In the genomic region with DNA sequence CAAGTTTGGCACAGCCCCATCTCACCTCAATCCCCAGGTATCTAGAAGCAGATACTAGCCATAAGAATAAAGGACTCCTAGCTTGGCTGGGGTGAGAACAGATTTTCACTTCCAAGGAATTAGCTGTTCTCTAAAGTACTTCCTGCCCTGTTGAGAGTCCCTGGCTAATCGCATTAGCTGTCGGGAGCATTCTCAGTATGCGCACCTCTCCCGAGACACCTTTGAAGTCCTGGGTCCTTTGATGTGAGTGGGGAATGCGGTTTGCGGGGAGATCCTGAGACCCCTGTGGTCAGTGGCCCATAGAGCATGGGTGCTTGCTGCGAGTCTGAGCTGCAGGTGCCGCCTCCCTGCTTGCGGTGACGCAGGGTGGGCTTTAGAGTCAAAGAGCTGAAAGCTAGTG, we compare ENCODE assay signal across 29 mouse cellular contexts. TPM values are rescaled to one million over a fixed set of nuclear protein-coding genes. Genes with fewer than 3 reads are reported as not detected.
A peak's percentile ranks its signal among the peaks of the same experiment; 100 is the strongest.
DNase-seq lines count a peak whose midpoint lies in the region; ATAC-seq lines count a peak whose summit lies in the region.
"Had no signal": no experiment of that assay in that cellular context is flagged by ENCODE, and none has a peak within 500 bp of the region (broad histone marks: within the 10 kb centered on the region; RNA-seq: fewer than 3 reads in every experiment).

No protein-coding gene starts in this region.

- WGBS in heart, embryonic 11.5 days (ENCODE audit: insufficient replicate concordance), result 7% methylated on average over 10 of the region's 10 CpGs
- 13% methylated on average over 10 of the region's 10 CpGs for WGBS in kidney, embryonic 15.5 days
- 14% methylated on average over 10 of the region's 10 CpGs for WGBS in kidney, embryonic 16.5 days

- H3K4me3 ChIP-seq in heart, embryonic 11.5 days (ENCODE audit: low read depth, low read length), result no peak overlapping the region
- H3K4me3 ChIP-seq in kidney, embryonic 15.5 days (replicated peaks), result no peak overlapping the region
- H3K4me3 ChIP-seq in kidney, embryonic 16.5 days (ENCODE audit: low read length), result no peak overlapping the region
- H3K4me3 ChIP-seq: forebrain, embryonic 13.5 days; heart, adult 2 months; hindbrain, embryonic 13.5 days; limb, embryonic 10.5 days; limb, embryonic 15.5 days; liver, embryonic 13.5 days; midbrain, embryonic 13.5 days; neural tube, embryonic 15.5 days had no signal

- H3K27ac ChIP-seq in heart, embryonic 11.5 days (ENCODE audit: low read depth, low read length), result no peak overlapping the region
- no peak overlapping the region for H3K27ac ChIP-seq in kidney, embryonic 15.5 days
- H3K27ac ChIP-seq in kidney, embryonic 16.5 days (ENCODE audit: low read length), result no peak overlapping the region
- H3K27ac ChIP-seq: forebrain, embryonic 13.5 days; heart, adult 2 months; hindbrain, embryonic 13.5 days; limb, embryonic 10.5 days; limb, embryonic 15.5 days; liver, embryonic 13.5 days; macrophage; midbrain, embryonic 13.5 days; neural tube, embryonic 15.5 days had no signal

- ATAC-seq in heart, embryonic 11.5 days (replicated peaks; ENCODE audit: insufficient number of reproducible peaks, low FRiP score, low TSS enrichment), result no peak
- ATAC-seq in kidney, embryonic 15.5 days (replicated peaks; ENCODE audit: low FRiP score), result no peak
- no peak for ATAC-seq in kidney, embryonic 16.5 days (ENCODE audit: low FRiP score, low TSS enrichment)
- ATAC-seq: forebrain, embryonic 13.5 days; intestine, embryonic 16.5 days; midbrain, embryonic 13.5 days had no signal

- H3K9me3 ChIP-seq in heart, embryonic 11.5 days (replicated peaks; ENCODE audit: control insufficient read depth, low read length), result peaks cover 3% of the 10 kb centered on the region; the same call in 1 of the 2 replicates
- H3K9me3 ChIP-seq in kidney, embryonic 15.5 days (replicated peaks), result no peaks in the 10 kb centered on the region
- H3K9me3 ChIP-seq in kidney, embryonic 16.5 days (ENCODE audit: low read length), result no peaks in the 10 kb centered on the region
- H3K9me3 ChIP-seq: forebrain, embryonic 13.5 days; hindbrain, embryonic 13.5 days; limb, embryonic 10.5 days; limb, embryonic 15.5 days; midbrain, embryonic 13.5 days; neural tube, embryonic 15.5 days had no signal

- no peak overlapping the region for H3K9ac ChIP-seq in heart, embryonic 11.5 days (ENCODE audit: low read depth, low read length)
- no peak overlapping the region for H3K9ac ChIP-seq in kidney, embryonic 15.5 days
- H3K9ac ChIP-seq in kidney, embryonic 16.5 days (replicated peaks; ENCODE audit: low read length), result no peak overlapping the region
- H3K9ac ChIP-seq: forebrain, embryonic 13.5 days; hindbrain, embryonic 13.5 days; limb, embryonic 15.5 days; liver, embryonic 13.5 days; midbrain, embryonic 13.5 days; neural tube, embryonic 15.5 days had no signal

- no peaks in the 10 kb centered on the region for H3K4me1 ChIP-seq in heart, embryonic 11.5 days (ENCODE audit: control insufficient read depth, insufficient read depth, low read length)
- H3K4me1 ChIP-seq in kidney, embryonic 15.5 days, result peaks cover 8% of the 10 kb centered on the region; the same call in 1 of the 2 replicates
- H3K4me1 ChIP-seq in kidney, embryonic 16.5 days (ENCODE audit: insufficient read depth, low read length), result no peaks in the 10 kb centered on the region
- H3K4me1 ChIP-seq: limb, embryonic 15.5 days; neural tube, embryonic 15.5 days had no signal

- H3K27me3 ChIP-seq in heart, embryonic 11.5 days (ENCODE audit: control insufficient read depth, insufficient read depth, low read length), result peaks cover 20% of the 10 kb centered on the region
- H3K27me3 ChIP-seq in kidney, embryonic 15.5 days, result peaks cover 10% of the 10 kb centered on the region
- H3K27me3 ChIP-seq in kidney, embryonic 16.5 days (ENCODE audit: insufficient read depth, low read length), result no peaks in the 10 kb centered on the region
- H3K27me3 ChIP-seq: neural tube, embryonic 15.5 days had no signal

- no peaks in the 10 kb centered on the region for H3K36me3 ChIP-seq in heart, embryonic 11.5 days (ENCODE audit: control insufficient read depth, insufficient read depth, low read length)
- no peaks in the 10 kb centered on the region for H3K36me3 ChIP-seq in kidney, embryonic 15.5 days
- no peaks in the 10 kb centered on the region for H3K36me3 ChIP-seq in kidney, embryonic 16.5 days (ENCODE audit: insufficient read depth, low read length)
- H3K36me3 ChIP-seq: hindbrain, embryonic 13.5 days; limb, embryonic 10.5 days; limb, embryonic 15.5 days; liver, embryonic 13.5 days; midbrain, embryonic 13.5 days; neural tube, embryonic 15.5 days had no signal

- no peak for DNase-seq in heart, adult 8-10 months (ENCODE audit: low spot score)
- peak; percentile 38 for DNase-seq in retina, postnatal 1 day
- DNase-seq in retina, embryonic 14.5 days (ENCODE audit: low spot score), result no peak
- peak; percentile 70 for DNase-seq in ZHBTc4 (ENCODE audit: low read depth, low spot score)
- no peak for DNase-seq in adrenal gland, postnatal 10 days
- DNase-seq: adrenal gland, postnatal 14 days; cerebellum, adult 11 months; cerebellum, adult 9-10 months; cerebellum, postnatal 36 days; gastrocnemius, postnatal 25 days; heart, adult 2 months; heart, postnatal 4 days; kidney, adult 8-10 months; kidney, postnatal 14 days; layer of hippocampus, adult 9-11 months; liver, embryonic 13.5 days; lung, adult 18-20 months had no signal

- peak overlapping the region; percentile 29 for H3K4me2 ChIP-seq in heart, embryonic 11.5 days
- 0 out of 2 replicates have a peak overlapping the region, but pooled peaks have one; percentile 7 for H3K4me2 ChIP-seq in kidney, embryonic 15.5 days
- H3K4me2 ChIP-seq in kidney, embryonic 16.5 days (replicated peaks; ENCODE audit: low read depth, low read length), result no peak overlapping the region
- H3K4me2 ChIP-seq: forebrain, embryonic 13.5 days; hindbrain, embryonic 13.5 days; limb, embryonic 15.5 days; liver, embryonic 13.5 days; midbrain, embryonic 13.5 days; neural tube, embryonic 15.5 days had no signal

RNA-seq across cellular contexts. Expression of a gene that starts 11.8 kb away (rescaled TPM):
- polyA plus RNA-seq in heart, embryonic 11.5 days (2014; fragmentation: Nextera tagmentation; extraction: Ambion mirVana), result not detected in 2 replicates
- total RNA-seq in heart, adult 8-10 months (2022), result under 1 TPM in 1 of 4 experiments, not detected in 3; 0.11 TPM
- 0.38 and 0.42 TPM in 2 replicates for polyA plus RNA-seq in kidney, embryonic 15.5 days (2015; fragmentation: Nextera tagmentation; extraction: Ambion mirVana)
- polyA plus RNA-seq in kidney, embryonic 16.5 days (2015; fragmentation: Nextera tagmentation; extraction: Ambion mirVana), result 0.40 and 0.67 TPM in 2 replicates
- under 1 TPM in 1 of 2 experiments, not detected in 1; 0.36 TPM for total RNA-seq in adrenal gland, postnatal 10 days (2021)
- total RNA-seq: adrenal gland, postnatal 14 days; gastrocnemius, postnatal 25 days; megakaryocyte-erythroid progenitor cell, adult 5-6 weeks had no signal
- polyA plus RNA-seq: hindbrain, embryonic 13.5 days; macrophage; midbrain, embryonic 13.5 days had no signal

RNA-seq across cellular contexts. Expression of a gene that starts 22.6 kb away (rescaled TPM):
- polyA plus RNA-seq in heart, embryonic 11.5 days (2014; fragmentation: Nextera tagmentation; extraction: Ambion mirVana), result 17.5 and 22.5 TPM in 2 replicates
- 10 to 100 TPM; 11.3 to 21.8 (median 12.9) TPM for total RNA-seq in heart, adult 8-10 months (2022)
- polyA plus RNA-seq in kidney, embryonic 15.5 days (2015; fragmentation: Nextera tagmentation; extraction: Ambion mirVana), result 33.5 and 37.3 TPM in 2 replicates
- polyA plus RNA-seq in kidney, embryonic 16.5 days (2015; fragmentation: Nextera tagmentation; extraction: Ambion mirVana), result 39.5 and 40.2 TPM in 2 replicates
- total RNA-seq in adrenal gland, postnatal 10 days (2021), result 10 to 100 TPM; 53.0 to 66.0 TPM
- total RNA-seq: megakaryocyte-erythroid progenitor cell, adult 5-6 weeks had no signal

RNA-seq across cellular contexts. Expression of a gene that starts 46.5 kb away (rescaled TPM):
- polyA plus RNA-seq in heart, embryonic 11.5 days (2014; fragmentation: Nextera tagmentation; extraction: Ambion mirVana), result 21.2 and 28.6 TPM in 2 replicates
- 10 to 100 TPM; 59.5 to 77.7 (median 70.8) TPM for total RNA-seq in heart, adult 8-10 months (2022)
- 69.4 and 70.0 TPM in 2 replicates for polyA plus RNA-seq in kidney, embryonic 15.5 days (2015; fragmentation: Nextera tagmentation; extraction: Ambion mirVana)
- 57.4 and 71.4 TPM in 2 replicates for polyA plus RNA-seq in kidney, embryonic 16.5 days (2015; fragmentation: Nextera tagmentation; extraction: Ambion mirVana)
- total RNA-seq in adrenal gland, postnatal 10 days (2021), result 100 to 1,000 TPM; 116 to 127 TPM

Comparison
In these comparisons a context has a peak if more than half of its experiments do, and no peak if none do; other contexts are left out.
1. DNase-seq: peak in retina, postnatal 1 day (single experiment) and ZHBTc4 (single experiment); none in heart, adult 8-10 months (single experiment), retina, embryonic 14.5 days (single experiment) and adrenal gland, postnatal 10 days (single experiment).